Mouse (Mus musculus) heart, adult 2 months (tissue): ENCODE data around the gene Stxbp6.

Source experiments
- CTCF ChIP-seq: fragments of 200-600 bp; IDR thresholded peaks from 2 replicates; pipeline ENCODE4 v1.8.1; 2022; ENCODE audit warnings: antibody characterized with exemption, mild to moderate bottlenecking, moderate library complexity
- POLR2A ChIP-seq: fragments of 200-500 bp; IDR thresholded peaks from 2 replicates; pipeline ENCODE4 v1.6.1; 2011; ENCODE audit warnings: mild to moderate bottlenecking, low read depth, low read length, control low read depth; ENCODE audit not compliant: insufficient read depth

- TF ChIP-seq CTCF, result no peak
- no peak for TF ChIP-seq POLR2A
Measured at GRCm38 (mm10) chr12:45019059-45019822, 55.3 kb downstream of the Stxbp6 start.
